Mouse (Mus musculus): ENCODE data around the gene Ube2q1.

DNA sequence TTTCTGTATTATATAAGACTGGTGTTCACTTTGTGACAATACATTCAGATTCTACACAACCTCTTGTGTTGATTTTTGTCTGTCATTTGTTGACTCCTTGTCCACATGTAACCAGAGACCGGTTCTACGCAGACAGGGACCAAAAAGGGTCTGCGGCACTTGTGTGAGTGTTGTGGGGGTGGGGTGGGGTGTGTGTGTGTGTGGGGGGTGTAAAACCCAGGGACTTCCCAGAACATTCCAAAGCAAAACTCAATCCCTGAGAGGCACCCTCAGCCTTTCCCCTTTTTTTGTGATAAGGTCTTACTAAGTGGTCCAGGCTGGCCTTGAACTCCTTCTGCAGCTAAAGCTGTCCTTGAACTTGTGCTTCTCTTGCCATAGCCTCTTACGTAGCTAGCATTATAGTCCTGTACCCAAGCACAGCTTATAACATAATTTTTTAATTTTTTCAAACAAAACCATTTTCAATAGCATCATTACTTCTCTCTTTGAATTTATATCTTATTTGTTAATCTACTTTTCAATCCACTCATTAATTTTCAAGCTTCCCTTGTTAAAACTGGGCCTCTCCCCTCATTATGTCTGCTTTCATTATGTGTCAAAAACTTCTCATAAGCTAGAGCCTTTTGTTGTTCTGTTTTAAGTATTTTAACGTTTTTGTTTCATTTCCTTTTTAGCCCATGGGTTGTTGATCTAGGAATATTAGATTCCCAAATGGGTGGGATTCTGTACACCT is 27.5 kb downstream of the Ube2q1 start:
- no peak for TF ChIP-seq GATA1 (IDR thresholded peaks at IDR 0.05; ENCODE audit: borderline replicate concordance, low read length)
- no peak for TF ChIP-seq FLI1 (IDR thresholded peaks at IDR 0.05; ENCODE audit: low read length)

All from megakaryocyte, embryonic 14.5 days (primary cell).